Mouse (Mus musculus) ES-Bruce4 (cell line): ENCODE measurements at regions not wholly inside any gene's neighbourhood (a gene's known extent, or its start where the extent isn't known, plus 50 kb on each side); places are given as distances from the start of the nearest gene placed in this dataset.

Source experiments
- H3K27ac ChIP-seq: 2 replicates; pipeline ENCODE4 v1.5.1; 2012; ENCODE audit warnings: low read length, inconsistent platforms; ENCODE audit not compliant: insufficient read depth
- H3K27me3 ChIP-seq: 2 replicates; pipeline ENCODE4 v1.6.1; 2012; ENCODE audit warnings: mild to moderate bottlenecking, low read length, inconsistent platforms; ENCODE audit not compliant: control insufficient read depth, poor library complexity, insufficient read depth, severe bottlenecking
- H3K36me3 ChIP-seq: 2 replicates; pipeline ENCODE4 v1.6.1; 2012; ENCODE audit warnings: inconsistent platforms, mild to moderate bottlenecking, low read length, moderate library complexity; ENCODE audit not compliant: control insufficient read depth, poor library complexity, insufficient read depth, severe bottlenecking
- H3K4me1 ChIP-seq: one replicate; pipeline ENCODE4 v1.8.1; 2011; ENCODE audit warnings: low read length; ENCODE audit not compliant: control insufficient read depth, insufficient read depth
- H3K4me3 ChIP-seq: 2 replicates; pipeline ENCODE4 v1.5.1; 2011; ENCODE audit warnings: low read depth, mild to moderate bottlenecking, low read length
- H3K9ac ChIP-seq: 2 replicates; pipeline ENCODE4 v1.6.1; 2012; ENCODE audit warnings: low read depth, mild to moderate bottlenecking, inconsistent platforms; ENCODE audit not compliant: poor library complexity, severe bottlenecking
- H3K9me3 ChIP-seq: replicated peaks from 2 replicates; pipeline ENCODE4 v1.6.1; 2012; ENCODE audit warnings: mild to moderate bottlenecking, low read length, inconsistent platforms; ENCODE audit not compliant: control insufficient read depth, poor library complexity, insufficient read depth, severe bottlenecking
- CTCF ChIP-seq: IDR thresholded peaks from one replicate; pipeline ENCODE4 v1.8.1; 2011; ENCODE audit warnings: low read depth, low read length
- EP300 ChIP-seq: IDR thresholded peaks from 2 replicates; pipeline ENCODE4 v1.6.1; 2011; ENCODE audit warnings: low read depth, low read length; ENCODE audit not compliant: insufficient read depth
- POLR2A ChIP-seq: IDR thresholded peaks from one replicate; pipeline ENCODE4 v1.8.1; 2011; ENCODE audit warnings: low read length; ENCODE audit not compliant: insufficient read depth

DNA sequence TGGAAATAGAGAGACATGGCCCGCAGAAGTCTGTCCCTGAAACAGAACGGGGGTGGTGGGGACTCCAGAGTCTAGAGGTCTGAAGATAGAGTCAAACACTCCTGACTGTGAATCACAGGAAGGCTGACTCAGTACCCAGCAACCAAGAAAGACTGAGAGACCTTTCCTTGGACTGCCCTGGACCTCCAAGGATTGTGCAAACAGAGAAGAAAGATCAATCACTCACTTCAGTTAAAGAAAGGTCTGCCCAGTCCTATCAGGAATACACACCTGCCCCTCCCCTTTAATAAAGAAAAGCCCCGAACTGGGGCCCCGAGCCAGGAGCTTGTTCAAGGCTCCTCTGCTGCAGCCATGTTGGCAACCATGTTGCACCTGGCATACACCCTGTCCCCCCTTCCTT lies 87.3 kb downstream of the Kcnh2 start:
- no peak overlapping the region for H3K27ac ChIP-seq
- no peaks in the 10 kb centered on the region for H3K27me3 ChIP-seq
- no peaks in the 10 kb centered on the region for H3K9me3 ChIP-seq
- H3K9ac ChIP-seq: no peak overlapping the region
- TF ChIP-seq EP300 (no peak), CTCF (no peak), POLR2A (no peak)
- no peaks in the 10 kb centered on the region for H3K4me1 ChIP-seq
- no peaks in the 10 kb centered on the region for H3K36me3 ChIP-seq
- no peak overlapping the region for H3K4me3 ChIP-seq

DNA sequence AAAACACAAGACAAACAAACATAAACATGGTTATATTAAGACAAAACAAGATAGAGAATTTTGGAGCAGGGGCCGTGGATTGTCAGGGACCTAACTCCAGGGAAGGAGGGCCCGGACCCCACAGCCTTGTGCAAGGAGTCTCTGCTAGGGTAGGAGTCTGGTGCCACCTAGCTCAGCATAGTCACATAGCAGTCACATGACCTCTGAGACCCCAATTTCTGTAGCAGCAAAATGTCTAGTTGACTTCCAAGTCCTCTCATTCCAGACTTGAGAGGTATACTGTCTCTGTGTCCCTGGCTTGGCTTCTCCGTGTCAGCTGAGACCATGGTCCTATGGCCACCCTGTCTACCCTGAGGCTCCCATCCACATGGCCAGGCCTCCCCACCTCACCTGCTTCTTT lies 86.0 kb downstream of the Kcnh2 start:
- no peaks in the 10 kb centered on the region for H3K27me3 ChIP-seq
- H3K36me3 ChIP-seq: no peaks in the 10 kb centered on the region
- no peak overlapping the region for H3K27ac ChIP-seq
- H3K9ac ChIP-seq: no peak overlapping the region
- no peak overlapping the region for H3K4me3 ChIP-seq
- no peaks in the 10 kb centered on the region for H3K4me1 ChIP-seq
- H3K9me3 ChIP-seq: no peaks in the 10 kb centered on the region
- peak; percentile 43 for TF ChIP-seq CTCF
- no peak for TF ChIP-seq EP300

DNA sequence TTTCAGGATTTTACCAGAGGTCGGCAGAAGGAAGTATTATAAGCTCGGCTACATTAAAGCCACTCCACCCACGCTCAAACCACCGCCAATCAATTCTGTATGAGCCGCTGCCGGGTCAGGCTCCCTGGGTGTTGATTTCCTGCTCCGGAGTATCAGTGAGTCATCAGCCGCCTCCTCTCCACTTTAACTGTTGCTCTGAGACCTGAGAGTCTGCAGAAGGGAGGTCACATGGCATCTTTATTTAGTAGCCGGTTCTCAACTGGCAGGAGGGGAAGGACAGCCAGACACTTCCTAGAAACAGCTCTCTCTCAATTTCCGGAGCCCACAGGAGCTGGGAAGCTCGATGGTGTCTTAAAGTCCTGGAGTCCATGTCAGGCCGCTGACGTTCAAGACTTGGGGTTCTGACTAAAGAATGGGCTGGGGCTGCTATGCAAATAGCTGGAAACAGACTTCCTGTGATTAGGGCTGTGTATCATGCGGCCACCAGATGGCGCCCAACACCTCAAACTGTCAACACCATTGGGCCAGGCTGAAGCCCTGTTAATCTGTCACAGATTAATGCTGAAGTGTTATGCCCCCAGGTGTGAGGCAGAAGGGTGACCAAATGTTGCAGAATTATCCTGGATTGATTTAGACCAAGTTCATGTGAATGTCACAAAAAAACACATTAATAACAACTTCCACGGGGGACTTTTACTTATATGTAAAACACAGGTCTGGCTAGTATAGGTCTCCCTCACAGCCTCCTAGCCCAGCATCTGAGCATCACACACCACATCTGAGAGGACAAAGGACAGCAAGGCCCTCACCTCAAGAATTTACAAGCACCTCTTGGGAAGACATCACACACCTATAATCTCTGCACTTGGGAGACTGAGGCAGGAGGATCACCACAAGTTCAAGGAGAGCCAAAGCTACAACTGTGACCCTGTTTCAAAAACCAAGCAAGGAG lies 84.8 kb downstream of the Kcnh2 start:
- TF ChIP-seq EP300 (no peak), CTCF (peak; percentile 96)
- no peaks in the 10 kb centered on the region for H3K4me1 ChIP-seq
- peak overlapping the region; percentile 41 for H3K4me3 ChIP-seq
- H3K9ac ChIP-seq: peak overlapping the region; percentile 26
- no peaks in the 10 kb centered on the region for H3K36me3 ChIP-seq
- H3K9me3 ChIP-seq: no peaks in the 10 kb centered on the region
- no peak overlapping the region; the same call in 1 of the 2 replicates for H3K27ac ChIP-seq
- H3K27me3 ChIP-seq: no peaks in the 10 kb centered on the region
